Mouse (Mus musculus) frontal cortex, postnatal 36 days (tissue): Measurements from ENCODE around the gene Slc15a3.

Experiments used
- DNase-seq, 2 experiments: peaks; one replicate each; pipeline ENCODE4 v3.0.0; 2022; ENCODE audit warnings: low spot score in 2 of 2

Gene Slc15a3

GRCm38 (mm10) chr19:10869886-10870527 is 30.5 kb downstream of the Slc15a3 start, which contains the start of gene Tmem132a:
Gene Tmem132a, minus strand, starts transcription at chr19:10869940.
- DNase-seq: no peak

- no peak for DNase-seq
These were observed 31.1 kb downstream of the Slc15a3 start for GRCm38 (mm10) chr19:10870676-10871075.

GRCm38 (mm10) chr19:10871328-10871961 is 31.9 kb downstream of the Slc15a3 start:
- DNase-seq: no peak

- peak in 1 of 2 experiments; percentile 48 for DNase-seq
These were observed 38.8 kb downstream of the Slc15a3 start for GRCm38 (mm10) chr19:10878201-10878837.

GRCm38 (mm10) chr19:10880085-10880974 is 40.8 kb downstream of the Slc15a3 start:
- peak; percentile 16 to 45 for DNase-seq

GRCm38 (mm10) chr19:10880975-10881425 is 41.5 kb downstream of the Slc15a3 start:
- no peak for DNase-seq

GRCm38 (mm10) chr19:10881426-10882154 is 42.1 kb downstream of the Slc15a3 start, which contains the start of gene Tmem109:
Gene Tmem109, minus strand, starts transcription at chr19:10882001.
- DNase-seq: peak; percentile 93 to 95

GRCm38 (mm10) chr19:10892201-10892600 is 52.7 kb downstream of the Slc15a3 start:
- no peak for DNase-seq

- peak; percentile 97 to 99 for DNase-seq
These were observed 55.5 kb downstream of the Slc15a3 start, which contains the start of gene Prpf19 for GRCm38 (mm10) chr19:10895016-10895528. Gene Prpf19, plus strand, starts transcription at chr19:10895231.

- no peak for DNase-seq
These were observed 56.2 kb downstream of the Slc15a3 start for GRCm38 (mm10) chr19:10895708-10896107.

GRCm38 (mm10) chr19:10896849-10897248 is 57.3 kb downstream of the Slc15a3 start:
- DNase-seq: no peak

GRCm38 (mm10) chr19:10897491-10897890 is 58.0 kb downstream of the Slc15a3 start:
- no peak for DNase-seq

GRCm38 (mm10) chr19:10900315-10900714 is 60.8 kb downstream of the Slc15a3 start:
- no peak for DNase-seq

- DNase-seq: no peak
These were observed 61.5 kb downstream of the Slc15a3 start for GRCm38 (mm10) chr19:10901046-10901445.

- DNase-seq: no peak
These were observed 65.0 kb downstream of the Slc15a3 start for GRCm38 (mm10) chr19:10904512-10904911.

GRCm38 (mm10) chr19:10904927-10905727 is 65.6 kb downstream of the Slc15a3 start:
- DNase-seq: peak; percentile 49 to 76

- no peak for DNase-seq
These were observed 66.1 kb downstream of the Slc15a3 start for GRCm38 (mm10) chr19:10905728-10906000.

GRCm38 (mm10) chr19:10907891-10908290 is 68.4 kb downstream of the Slc15a3 start:
- peak; percentile 55 to 59 for DNase-seq
